Mouse (Mus musculus) heart, adult 2 months (tissue): ENCODE measurements around the gene Rbp7. TPM values are rescaled to one million over a fixed set of nuclear protein-coding genes. Genes with fewer than 3 reads are reported as not detected.

Experiments used
- DNase-seq, 2 experiments: peaks; one replicate each; pipeline ENCODE4 v3.0.0; 2021
- H3K27ac ChIP-seq: fragments of 200-600 bp; 2 replicates; pipeline ENCODE4 v1.8.1; 2022
- H3K27me3 ChIP-seq: fragments of 200-500 bp; 2 replicates; pipeline ENCODE4 v1.6.1; 2012; ENCODE audit warnings: mild to moderate bottlenecking, low read length, inconsistent platforms, mixed read lengths; ENCODE audit not compliant: control insufficient read depth, insufficient read depth
- H3K36me3 ChIP-seq: fragments of 200-500 bp; 2 replicates; pipeline ENCODE4 v1.6.1; 2012; ENCODE audit warnings: low read length, inconsistent platforms; ENCODE audit not compliant: control insufficient read depth, insufficient read depth
- H3K4me1 ChIP-seq: fragments of 200-500 bp; 2 replicates; pipeline ENCODE4 v1.6.1; 2011; ENCODE audit warnings: low read length; ENCODE audit not compliant: control insufficient read depth, insufficient read depth
- H3K4me3 ChIP-seq: fragments of 200-600 bp; 2 replicates; pipeline ENCODE4 v1.8.1; 2022
- H3K79me2 ChIP-seq: fragments of 200-500 bp; replicated peaks from 2 replicates; pipeline ENCODE4 v1.6.1; 2012; ENCODE audit warnings: mild to moderate bottlenecking, inconsistent platforms, low read length, moderate library complexity, mixed read lengths; ENCODE audit not compliant: control insufficient read depth, insufficient read depth
- H3K9ac ChIP-seq: fragments of 200-500 bp; 2 replicates; pipeline ENCODE4 v1.6.1; 2012; ENCODE audit warnings: low read depth, mild to moderate bottlenecking, control low read depth, inconsistent platforms, low read length, mixed read lengths
- CTCF ChIP-seq: fragments of 200-600 bp; IDR thresholded peaks from 2 replicates; pipeline ENCODE4 v1.8.1; 2022; ENCODE audit warnings: antibody characterized with exemption, mild to moderate bottlenecking, moderate library complexity
- EP300 ChIP-seq: fragments of 200-500 bp; IDR thresholded peaks from 2 replicates; pipeline ENCODE4 v1.6.1; 2011; ENCODE audit warnings: low read depth, low read length, control low read depth; ENCODE audit not compliant: insufficient read depth
- POLR2A ChIP-seq: fragments of 200-500 bp; IDR thresholded peaks from 2 replicates; pipeline ENCODE4 v1.6.1; 2011; ENCODE audit warnings: mild to moderate bottlenecking, low read depth, low read length, control low read depth; ENCODE audit not compliant: insufficient read depth
- WGBS: fragments of 180-500 bp; shearing (Covaris S2); methylation state at CpG from one replicate; pipeline ENCODE4 v1.1.7; 2018; 5-methylcytosine and 5-hydroxymethylcytosine counted together
- intact Hi-C: fragments of 180-260 bp; cut with DNase I; formaldehyde crosslinking; loops from one replicate; pipeline ENCODE4 v1.15.1; 2025
- long read RNA-seq: library from polyadenylated mRNA; stranded (forward); transcript quantifications from one replicate; pipeline ENCODE4 v2.0.0, GENCODE M21; 2021
- polyA plus RNA-seq: library from polyadenylated mRNA; depleted of rRNA; stranded (reverse); fragments of >200 nt; gene quantifications from 2 replicates; pipeline ENCODE4 v1.2.3, GENCODE M21; 2012; rRNA removed
- total RNA-seq, 2 experiments: library from RNA; stranded (reverse); gene quantifications; 2 replicates each; pipeline ENCODE4 v1.2.3; 2021

The Rbp7 gene
- total RNA-seq (10 to 100 TPM; 56.2 to 61.6 TPM), polyA plus RNA-seq (8.7 and 22.9 TPM in 2 replicates)
- long read RNA-seq, transcript Rbp7-201 (4 exons, 619 nt) = major isoform, 80 of 85 reads
- long read RNA-seq, partial matches to known transcripts = 2 of 85 reads
- long read RNA-seq, other reads (novel, unspliced or antisense) = 3 of 85 reads

DNA sequence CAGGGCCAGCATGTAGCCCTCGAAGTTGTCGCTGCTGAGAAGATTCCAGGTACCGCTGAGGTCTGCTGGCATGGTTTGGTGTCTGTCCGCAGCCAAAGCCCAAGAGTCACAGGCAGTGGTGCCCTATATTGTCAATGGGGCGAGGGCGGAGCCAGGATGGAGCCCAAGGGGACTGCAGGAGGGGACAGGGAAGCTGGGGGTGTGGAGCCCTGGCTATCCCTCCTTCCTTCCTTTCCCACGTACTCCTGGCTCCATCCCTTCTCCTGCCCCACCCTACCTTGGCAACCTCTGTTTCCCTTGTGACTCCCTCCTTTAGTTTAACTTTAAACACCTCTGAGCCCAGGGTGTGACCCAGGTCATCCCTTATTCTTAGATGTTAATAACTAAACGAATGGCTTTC lies at the start of gene Rbp7:
Rbp7 (minus strand) TSS at position 100 of the 400 bp plus-strand sequence.
- H3K27me3 ChIP-seq = no peaks in the 10 kb centered on the region
- DNase-seq = peak; percentile 52 to 61
- no peaks in the 10 kb centered on the region for H3K79me2 ChIP-seq
- intact Hi-C loops = loop anchor here (2.0 to 5.0 kb wide), 3 partner anchors 32 to 88 kb away; partner anchors contain the start of genes Ctnnbip1, Lzic and Nmnat1
- H3K9ac ChIP-seq = peak within 1 kb of the TSS; percentile 6
- H3K36me3 ChIP-seq = peaks cover 3% of the 10 kb centered on the region; the same call in 1 of the 2 replicates
- peak within 1 kb of the TSS; percentile 22 for H3K4me3 ChIP-seq
- H3K4me1 ChIP-seq = peaks cover 14% of the 10 kb centered on the region
- TF ChIP-seq CTCF (no peak), POLR2A (peak; percentile 67; the same call in 1 of the 2 replicates), EP300 (peak; percentile 60)
- peak within 1 kb of the TSS; percentile 73 for H3K27ac ChIP-seq
- 29% methylated on average over 8 of the region's 8 CpGs for WGBS

DNA sequence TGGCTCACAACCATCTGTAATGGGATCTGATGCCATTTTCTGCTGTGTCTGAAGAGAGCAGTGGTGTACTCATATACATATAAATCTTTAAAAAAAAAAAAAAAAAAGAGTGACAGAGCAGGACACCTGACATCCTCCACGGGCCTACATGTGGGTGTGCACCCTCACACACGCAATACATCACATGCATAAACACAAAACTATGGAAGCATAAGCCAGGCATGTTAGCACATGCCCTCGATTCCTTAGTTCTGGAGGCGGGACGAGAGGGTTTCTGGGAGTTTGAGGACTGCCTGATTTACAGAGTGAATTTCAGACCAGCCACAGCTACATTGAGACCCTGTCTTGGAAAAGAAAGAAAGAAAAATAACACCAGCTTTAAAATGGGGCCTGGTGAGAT lies 49.6 kb upstream of the Rbp7 start:
- Histone ChIP-seq H3K79me2 (no peaks in the 10 kb centered on the region), H3K9ac (no peak overlapping the region), H3K27ac (no peak overlapping the region), H3K4me1 (no peaks in the 10 kb centered on the region), H3K36me3 (no peaks in the 10 kb centered on the region), H3K27me3 (no peaks in the 10 kb centered on the region), H3K4me3 (no peak overlapping the region)
- no peak for DNase-seq
- TF ChIP-seq POLR2A = no peak
- TF ChIP-seq CTCF = no peak; the same call in 1 of the 2 replicates
- no peak for TF ChIP-seq EP300
- intact Hi-C loops = no loop called here
- WGBS = 80% methylated on average over 5 of the region's 5 CpGs

DNA sequence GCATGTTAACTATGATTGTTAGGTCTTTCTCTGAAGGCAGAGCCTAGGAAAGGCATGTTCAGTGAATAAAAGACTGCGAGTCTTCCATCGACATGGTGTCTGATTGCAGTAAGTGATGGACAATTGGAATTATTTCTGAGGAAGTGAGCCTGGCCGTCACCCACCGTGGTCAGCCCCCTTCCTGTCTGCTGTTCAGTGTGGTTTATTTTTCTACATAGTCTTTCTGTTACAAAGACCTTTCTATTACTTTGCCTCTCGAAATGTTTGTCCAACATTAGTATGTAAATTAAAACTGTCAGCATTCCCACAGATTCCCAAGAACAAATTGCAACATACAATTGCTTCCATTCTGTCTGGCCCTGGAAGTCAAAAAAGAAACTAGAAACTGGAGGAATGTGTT lies 45.0 kb upstream of the Rbp7 start:
- TF ChIP-seq POLR2A = no peak
- no peak for TF ChIP-seq EP300
- no peak for TF ChIP-seq CTCF
- Histone ChIP-seq H3K4me3 (no peak overlapping the region), H3K79me2 (no peaks in the 10 kb centered on the region), H3K36me3 (no peaks in the 10 kb centered on the region), H3K9ac (no peak overlapping the region), H3K4me1 (no peaks in the 10 kb centered on the region), H3K27ac (no peak overlapping the region), H3K27me3 (no peaks in the 10 kb centered on the region)
- no peak for DNase-seq
- 68% methylated on average over 5 of the region's 5 CpGs for WGBS
- intact Hi-C loops = no loop called here

DNA sequence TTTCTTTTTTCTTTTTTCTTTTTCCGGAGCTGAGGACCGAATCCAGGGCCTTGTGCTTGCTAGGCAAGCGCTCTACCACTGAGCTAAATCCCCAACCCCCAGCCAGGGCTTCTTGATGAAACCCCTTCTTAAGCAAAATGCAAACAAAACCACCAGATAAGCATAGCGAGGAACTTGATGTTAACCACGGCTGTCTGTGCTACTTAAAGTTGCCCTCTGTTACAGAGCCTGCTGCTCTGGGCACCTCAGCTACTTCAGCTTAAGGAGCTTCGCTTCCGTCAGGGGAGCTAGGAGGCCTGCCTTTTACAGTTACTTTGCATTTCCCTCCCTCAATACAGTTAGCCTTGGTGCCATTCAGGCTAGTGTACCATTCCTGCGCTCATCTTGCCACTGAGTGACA lies 44.1 kb upstream of the Rbp7 start:
- WGBS = 85% methylated on average over 8 of the region's 8 CpGs
- intact Hi-C loops = no loop called here
- TF ChIP-seq EP300 (no peak), CTCF (no peak), POLR2A (no peak)

DNA sequence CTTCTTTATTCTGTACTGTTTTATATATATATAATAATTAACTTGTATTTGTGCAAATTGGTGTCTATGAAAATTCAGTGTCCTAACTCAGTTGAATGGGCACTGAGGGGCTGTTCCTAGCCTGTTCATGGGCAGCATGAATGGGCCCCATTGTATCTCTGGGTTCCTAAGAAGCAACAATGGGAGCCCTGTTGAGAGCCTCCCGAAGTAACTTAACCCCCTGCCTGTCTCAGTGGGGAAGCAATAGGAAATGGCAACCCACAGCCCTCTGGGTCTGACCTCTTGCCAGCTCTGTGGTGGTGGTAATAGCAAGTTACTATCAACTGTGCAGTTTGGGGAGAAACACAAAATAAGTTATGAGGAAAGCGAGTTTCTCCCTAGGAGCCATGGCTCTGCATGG lies 41.8 kb upstream of the Rbp7 start:
- Histone ChIP-seq H3K36me3 (no peaks in the 10 kb centered on the region), H3K9ac (no peak overlapping the region), H3K79me2 (no peaks in the 10 kb centered on the region), H3K27ac (no peak overlapping the region), H3K4me3 (no peak overlapping the region), H3K4me1 (no peaks in the 10 kb centered on the region), H3K27me3 (no peaks in the 10 kb centered on the region)
- WGBS = 71% methylated on average over 2 of the region's 2 CpGs
- DNase-seq = no peak
- intact Hi-C loops = no loop called here
- TF ChIP-seq POLR2A (no peak), EP300 (no peak), CTCF (no peak)

More for the DNA sequence above, 44.1 kb upstream of the Rbp7 start:
- Histone ChIP-seq H3K79me2 (no peaks in the 10 kb centered on the region), H3K27ac (no peak overlapping the region), H3K36me3 (no peaks in the 10 kb centered on the region), H3K4me1 (no peaks in the 10 kb centered on the region), H3K4me3 (no peak overlapping the region), H3K27me3 (no peaks in the 10 kb centered on the region), H3K9ac (no peak overlapping the region)
- DNase-seq = no peak

DNA sequence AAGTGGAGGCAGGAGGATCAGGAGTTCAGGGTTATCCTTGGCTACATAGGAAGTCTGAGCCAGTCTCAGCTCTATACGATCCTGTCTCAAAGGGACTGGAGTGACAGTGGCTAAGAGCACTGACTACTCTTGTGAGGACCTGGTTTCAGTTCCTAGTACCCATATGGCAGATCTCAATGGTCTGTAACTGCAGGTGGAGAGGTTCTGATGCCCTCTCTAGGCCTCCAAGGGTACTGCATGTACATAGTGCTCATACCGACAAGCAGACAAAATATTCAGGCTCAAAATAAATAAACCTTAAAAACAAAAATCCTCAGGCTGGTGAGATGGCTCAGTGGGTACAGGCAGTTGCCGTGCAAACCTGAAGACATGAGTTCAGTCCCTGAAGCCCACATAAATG lies 36.4 kb upstream of the Rbp7 start:
- Histone ChIP-seq H3K79me2 (peaks cover 2% of the 10 kb centered on the region), H3K4me1 (no peaks in the 10 kb centered on the region; the same call in 1 of the 2 replicates), H3K27ac (no peak overlapping the region), H3K4me3 (no peak overlapping the region), H3K9ac (no peak overlapping the region), H3K36me3 (peaks cover 19% of the 10 kb centered on the region), H3K27me3 (no peaks in the 10 kb centered on the region)
- DNase-seq = no peak
- intact Hi-C loops = no loop called here
- TF ChIP-seq CTCF (peak; percentile 54), EP300 (no peak)
- 99% methylated on average over 3 of the region's 3 CpGs for WGBS
